Mouse (Mus musculus) embryo, embryonic 10.5 days (tissue): ENCODE data around the gene Gtdc1.

Source experiments
- DNase-seq: peaks from one replicate; pipeline ENCODE4 v3.0.0-alpha.2; 2015; ENCODE audit warnings: low spot score

Gene Gtdc1

DNA sequence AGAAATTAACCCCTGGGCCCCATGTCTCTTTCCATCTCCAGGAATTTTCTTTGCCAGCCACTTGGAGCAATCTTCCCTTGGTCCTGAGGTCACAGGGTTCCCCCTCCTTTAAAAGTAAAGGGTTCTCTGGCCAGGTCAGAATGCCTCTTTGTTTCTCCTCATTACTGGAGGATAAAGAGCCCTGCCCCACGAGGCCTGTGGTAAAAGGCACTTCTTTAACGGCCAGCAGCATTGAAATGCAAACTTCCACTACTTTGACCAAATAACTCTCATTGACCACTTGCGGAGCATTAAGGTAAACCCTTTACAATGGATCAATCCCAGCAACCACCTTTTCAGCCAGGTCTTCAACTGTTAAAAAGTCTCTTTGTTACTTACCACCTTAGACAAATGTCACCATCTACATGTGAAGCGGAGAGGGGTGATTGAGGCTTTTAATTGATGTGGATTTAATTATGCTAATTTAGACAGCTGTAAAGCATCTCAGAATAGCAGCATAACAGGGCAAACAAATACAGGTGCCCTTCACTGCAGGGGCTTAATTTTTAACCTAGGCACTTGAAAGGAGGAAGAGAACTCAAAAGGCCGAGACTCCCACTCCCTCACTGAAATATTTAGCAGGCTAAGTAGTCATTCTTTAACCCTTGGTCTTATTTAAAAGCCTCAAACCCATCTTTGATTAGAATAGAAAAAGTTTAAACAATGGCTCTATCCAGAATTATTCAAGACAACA is 402.1 kb downstream of the Gtdc1 start:
- DNase-seq: no peak

DNA sequence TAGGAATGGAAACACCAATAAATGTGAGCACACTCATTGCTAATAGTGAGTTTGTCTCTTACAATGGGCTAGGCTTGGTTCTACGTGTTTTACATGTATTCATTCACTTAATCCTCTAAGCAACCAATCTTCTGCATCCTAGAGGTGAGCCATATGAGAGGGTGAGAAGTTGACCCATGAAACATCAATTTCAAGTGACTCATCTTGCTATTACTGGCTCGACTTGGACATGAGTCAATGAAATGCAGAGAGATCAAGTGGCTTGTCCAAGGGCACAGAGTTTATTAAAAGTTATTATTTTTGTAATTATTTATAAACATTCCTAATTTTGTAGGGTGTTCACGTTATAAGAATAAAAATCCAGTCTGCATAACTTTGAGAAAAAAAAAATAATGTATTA is 408.2 kb downstream of the Gtdc1 start:
- DNase-seq: no peak

DNA sequence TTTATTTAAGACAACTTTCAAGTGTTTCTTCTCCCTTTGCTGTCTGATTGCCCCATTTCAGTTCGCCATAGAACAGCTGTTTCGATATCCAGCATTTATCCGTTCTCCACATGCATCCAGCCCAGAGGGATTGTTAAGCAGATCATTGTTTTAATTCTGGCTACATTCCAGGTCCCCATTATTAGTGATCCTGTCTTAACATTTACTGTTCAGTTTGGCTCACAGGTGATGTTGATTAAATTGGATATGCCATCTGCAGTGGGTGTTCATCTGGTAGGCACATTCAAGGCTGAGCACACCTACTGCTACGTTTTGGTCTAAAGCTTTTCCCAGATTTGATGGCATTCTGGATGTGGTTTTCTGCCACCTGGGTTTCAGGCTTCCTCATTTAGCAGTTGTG is 409.4 kb downstream of the Gtdc1 start:
- DNase-seq: no peak
